Mouse (Mus musculus) heart, adult 2 months (tissue): ENCODE data around the gene Ccdc85b.

Experiments used
- CTCF ChIP-seq: fragments of 200-600 bp; IDR thresholded peaks from 2 replicates; pipeline ENCODE4 v1.8.1; 2022; ENCODE audit warnings: antibody characterized with exemption, mild to moderate bottlenecking, moderate library complexity
- EP300 ChIP-seq: fragments of 200-500 bp; IDR thresholded peaks from 2 replicates; pipeline ENCODE4 v1.6.1; 2011; ENCODE audit warnings: low read depth, low read length, control low read depth; ENCODE audit not compliant: insufficient read depth
- POLR2A ChIP-seq: fragments of 200-500 bp; IDR thresholded peaks from 2 replicates; pipeline ENCODE4 v1.6.1; 2011; ENCODE audit warnings: mild to moderate bottlenecking, low read depth, low read length, control low read depth; ENCODE audit not compliant: insufficient read depth

- TF ChIP-seq POLR2A (no peak), CTCF (no peak), EP300 (no peak)
Measured at GRCm38 (mm10) chr19:5445747-5446146, 11.9 kb downstream of the Ccdc85b start.
